Mouse (Mus musculus) limb, embryonic 15.5 days (tissue): Measurements from ENCODE around the gene N4bp2. TPM values are rescaled to one million over a fixed set of nuclear protein-coding genes. Genes with fewer than 3 reads are reported as not detected.
"Not testable (repeated sequence)": the region's sequence is repeated elsewhere in the genome, so short reads cannot be mapped to it uniquely, and the experiment has no call there.

Experiments
- ATAC-seq: fragments of 200-750 bp; cut with Nextera tagmentation; 2 replicates; pipeline ENCODE4 v1.8.0; 2017; ENCODE audit warnings: low read depth, moderate TSS enrichment; ENCODE audit not compliant: insufficient number of reproducible peaks, low FRiP score, low TSS enrichment
- H3K27ac ChIP-seq: fragments of 300-500 bp; sonication (generic); 2 replicates; pipeline ENCODE4 v1.5.1; 2015; ENCODE audit warnings: moderate library complexity, mild to moderate bottlenecking, inconsistent platforms
- H3K27me3 ChIP-seq: fragments of 300-500 bp; sonication (generic); 2 replicates; pipeline ENCODE4 v1.6.1; 2015; ENCODE audit warnings: inconsistent platforms
- H3K36me3 ChIP-seq: fragments of 300-500 bp; sonication (generic); 2 replicates; pipeline ENCODE4 v1.6.1; 2015; ENCODE audit warnings: inconsistent platforms
- H3K4me1 ChIP-seq: fragments of 300-500 bp; sonication (generic); 2 replicates; pipeline ENCODE4 v1.6.1; 2015; ENCODE audit warnings: inconsistent platforms
- H3K4me2 ChIP-seq: fragments of 300-500 bp; sonication (generic); 2 replicates; pipeline ENCODE4 v1.6.1; 2015; ENCODE audit warnings: mild to moderate bottlenecking, inconsistent platforms
- H3K4me3 ChIP-seq: fragments of 300-500 bp; sonication (generic); 2 replicates; pipeline ENCODE4 v1.5.1; 2015; ENCODE audit warnings: mild to moderate bottlenecking, inconsistent platforms
- H3K9ac ChIP-seq: fragments of 300-500 bp; sonication (generic); 2 replicates; pipeline ENCODE4 v1.6.1; 2015; ENCODE audit warnings: inconsistent platforms
- H3K9me3 ChIP-seq: fragments of 300-500 bp; sonication (generic); 2 replicates; pipeline ENCODE4 v1.6.1; 2016; ENCODE audit warnings: inconsistent platforms
- WGBS: fragments of 180-500 bp; shearing (Covaris S2); methylation state at CpG from one replicate; pipeline ENCODE4 v1.1.7; 2015; 5-methylcytosine and 5-hydroxymethylcytosine counted together
- polyA plus RNA-seq: library from polyadenylated mRNA; unstranded; fragments of >200 nt; fragmentation: Nextera tagmentation; extraction: Ambion mirVana; gene quantifications from 2 replicates; pipeline ENCODE4 v1.2.1, GENCODE M21; 2015

N4bp2 gene
- polyA plus RNA-seq: 20.9 and 23.0 TPM in 2 replicates

DNA sequence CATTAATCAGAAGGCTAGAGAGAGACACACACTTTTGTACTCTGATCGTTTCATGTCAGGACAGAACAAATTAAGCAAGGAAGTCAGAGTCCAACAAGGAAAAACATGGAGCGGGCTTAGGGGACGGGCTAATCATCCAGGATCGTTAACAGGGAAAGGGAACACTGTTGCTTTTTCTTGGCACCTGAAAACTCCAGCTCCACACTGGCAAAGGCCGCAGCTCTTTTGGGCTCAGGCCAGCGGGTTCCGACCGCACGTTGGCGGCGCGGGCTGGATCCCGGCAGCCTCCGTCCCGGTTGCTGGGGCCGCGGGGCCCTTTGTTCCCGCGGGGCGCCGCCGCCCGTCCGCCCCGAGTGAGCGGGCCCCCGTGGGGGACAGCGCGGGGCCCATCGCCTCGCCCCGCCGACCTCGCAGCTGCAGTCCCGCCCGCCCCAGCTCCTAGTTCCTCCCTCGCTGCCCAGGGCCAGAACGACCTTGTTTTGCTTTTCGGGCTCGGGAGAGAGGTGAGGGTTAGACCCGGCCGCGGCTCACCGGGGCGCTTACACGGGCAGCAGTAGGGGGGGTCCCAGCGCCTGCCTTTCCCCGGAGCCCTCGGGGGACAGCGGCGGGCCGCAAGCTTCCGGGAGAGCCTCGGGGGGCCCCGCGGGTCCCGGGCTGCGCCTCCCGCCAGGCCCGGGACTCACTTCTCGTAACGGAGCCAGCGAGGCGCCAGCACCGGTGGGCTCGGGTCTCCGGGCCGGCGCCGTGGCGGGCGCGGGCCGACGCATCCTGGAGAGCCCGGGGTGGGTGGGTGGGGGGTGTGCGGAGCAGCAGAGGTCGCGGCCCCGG is at the start of gene N4bp2:
Gene N4bp2, plus strand, starts transcription at position 434 of the 828 bp plus-strand sequence.
- Histone ChIP-seq H3K4me3 (peak within 1 kb of the TSS; percentile 86), H3K9ac (peak within 1 kb of the TSS; percentile 98), H3K27me3 (no peaks in the 10 kb centered on the region), H3K27ac (peak within 1 kb of the TSS; percentile 100), H3K9me3 (no peaks in the 10 kb centered on the region), H3K4me1 (peaks cover 9% of the 10 kb centered on the region; the same call in 1 of the 2 replicates), H3K4me2 (peak within 1 kb of the TSS; percentile 72), H3K36me3 (no peaks in the 10 kb centered on the region)
- WGBS: under 1% methylated on average over 65 of the region's 80 CpGs
- ATAC-seq: peak; percentile 22; the same call in 1 of the 2 replicates

DNA sequence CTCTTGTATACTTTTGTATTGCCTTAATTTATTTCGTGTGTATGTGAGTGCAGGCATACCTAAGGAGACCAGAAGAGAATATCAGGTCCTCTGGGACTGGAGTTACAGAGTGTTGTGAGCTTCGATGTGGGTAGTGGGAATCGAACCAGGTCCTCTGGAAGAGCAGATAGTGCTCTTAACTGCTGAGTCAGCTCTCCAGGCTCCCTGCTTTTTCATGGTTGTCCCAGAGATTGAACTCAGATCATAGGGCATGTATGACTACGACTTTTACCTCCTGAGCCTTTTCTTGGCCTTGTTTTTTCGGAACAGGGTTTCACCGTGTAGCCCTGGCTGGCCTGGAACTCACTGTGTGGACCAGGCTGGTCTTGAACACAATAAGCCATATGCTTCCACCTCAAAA is 48.2 kb upstream of the N4bp2 start:
- Histone ChIP-seq H3K27ac (no peak overlapping the region), H3K27me3 (no peaks in the 10 kb centered on the region), H3K9me3 (no peaks in the 10 kb centered on the region), H3K9ac (no peak overlapping the region), H3K36me3 (no peaks in the 10 kb centered on the region), H3K4me1 (no peaks in the 10 kb centered on the region), H3K4me2 (no peak overlapping the region), H3K4me3 (no peak overlapping the region)
- 77% methylated on average over 6 of the region's 6 CpGs for WGBS
- no peak for ATAC-seq

DNA sequence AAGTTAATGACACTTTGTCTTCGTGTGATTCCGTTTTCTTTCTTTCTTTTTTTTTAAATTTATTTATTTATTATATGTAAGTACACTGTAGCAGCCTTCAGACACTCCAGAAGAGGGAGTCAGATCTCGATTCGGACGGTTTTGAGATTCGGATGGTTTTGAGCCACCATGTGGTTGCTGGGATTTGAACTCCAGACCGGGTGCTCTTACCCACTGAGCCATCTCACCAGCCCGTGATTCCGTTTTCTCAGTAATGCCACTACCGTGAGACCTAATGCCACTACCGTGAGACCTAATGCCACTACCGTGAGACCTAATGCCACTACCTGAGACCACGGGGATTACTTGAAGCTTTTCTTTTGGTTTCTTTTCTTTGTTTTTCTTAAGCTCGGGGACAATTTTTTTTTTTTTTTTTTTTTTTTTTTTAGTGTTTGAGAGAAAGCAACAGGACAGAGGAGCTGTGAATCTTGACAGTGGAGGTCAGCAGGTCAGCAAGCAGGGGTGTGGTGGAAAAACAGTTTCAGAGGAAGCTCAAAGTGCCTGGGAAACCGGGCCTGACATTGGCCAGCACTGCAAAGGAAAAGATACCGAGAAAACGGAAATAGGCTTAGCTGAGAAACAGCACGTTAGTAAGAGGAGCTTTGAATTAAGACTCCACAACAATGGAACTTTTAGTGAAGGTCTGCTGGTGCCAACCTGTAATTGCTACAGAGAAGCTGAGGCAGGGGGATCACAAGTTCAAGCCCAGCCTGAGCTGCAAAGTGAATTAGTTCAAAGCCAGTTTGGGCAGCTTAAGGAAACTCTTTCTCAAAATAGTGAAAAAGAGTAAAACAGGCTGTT is 46.0 kb upstream of the N4bp2 start:
- no peak overlapping the region for H3K9ac ChIP-seq
- no peak overlapping the region for H3K27ac ChIP-seq
- ATAC-seq: no peak
- no peak overlapping the region for H3K4me2 ChIP-seq
- no peaks in the 10 kb centered on the region for H3K9me3 ChIP-seq
- H3K4me1 ChIP-seq: no peaks in the 10 kb centered on the region
- H3K36me3 ChIP-seq: no peaks in the 10 kb centered on the region
- WGBS: 83% methylated on average over 18 of the region's 18 CpGs
- no peak overlapping the region for H3K4me3 ChIP-seq
- no peaks in the 10 kb centered on the region for H3K27me3 ChIP-seq

- not testable (repeated sequence) for H3K27me3 ChIP-seq, H3K9ac ChIP-seq, H3K36me3 ChIP-seq, H3K9me3 ChIP-seq, H3K4me1 ChIP-seq, ATAC-seq, H3K4me2 ChIP-seq, H3K27ac ChIP-seq, H3K4me3 ChIP-seq
- 89% methylated on average over 8 of the region's 8 CpGs for WGBS
Observed at GRCm38 (mm10) chr5:65717903-65718211, 45.5 kb upstream of the N4bp2 start.

- no peak overlapping the region for H3K4me3 ChIP-seq
Observed at GRCm38 (mm10) chr5:65718368-65718767, 45.0 kb upstream of the N4bp2 start.

DNA sequence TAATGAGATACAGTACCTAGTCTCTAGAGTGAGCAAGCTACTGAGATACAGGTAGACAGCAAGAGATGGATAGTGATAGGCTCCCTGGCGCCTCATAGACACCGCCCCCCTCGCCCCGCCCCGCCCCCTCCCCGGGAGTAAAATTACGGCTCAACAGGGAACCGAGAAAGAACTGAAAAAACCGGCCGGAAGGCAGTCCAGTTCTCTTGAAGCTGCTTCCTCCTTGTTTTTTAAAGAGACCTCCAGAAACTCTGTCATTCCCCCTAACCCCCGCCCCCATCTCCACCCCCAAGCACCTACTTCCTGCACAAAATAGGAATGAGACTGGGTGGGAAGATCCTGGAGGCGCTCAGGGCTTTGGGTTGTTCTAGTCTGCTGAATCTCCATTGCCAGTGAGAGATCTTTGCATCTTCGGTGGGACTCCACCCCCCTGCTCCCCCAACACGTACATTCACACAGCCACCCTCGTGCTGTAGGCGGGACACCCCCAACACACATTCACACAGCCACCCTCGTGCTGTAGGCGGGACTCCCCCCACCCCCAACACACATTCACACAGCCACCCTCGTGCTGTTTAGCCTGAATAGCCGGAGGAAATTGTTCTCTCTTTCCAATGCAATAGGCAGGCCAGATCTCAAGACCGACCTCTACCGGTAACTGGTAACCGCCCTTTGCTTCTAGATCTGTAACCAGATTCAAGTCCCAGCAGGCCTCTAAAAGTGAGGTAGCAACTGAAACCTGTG is 38.8 kb upstream of the N4bp2 start:
- Histone ChIP-seq H3K9me3 (no peaks in the 10 kb centered on the region), H3K4me1 (peaks cover 6% of the 10 kb centered on the region; the same call in 1 of the 2 replicates), H3K4me2 (peak overlapping the region; percentile 72), H3K4me3 (peak overlapping the region; percentile 43), H3K36me3 (no peaks in the 10 kb centered on the region), H3K9ac (0 out of 2 replicates have a peak overlapping the region, but pooled peaks have one; percentile 15), H3K27me3 (no peaks in the 10 kb centered on the region), H3K27ac (peak overlapping the region; percentile 92)
- WGBS: 2% methylated on average over 23 of the region's 23 CpGs
- peak; percentile 75 for ATAC-seq

More at GRCm38 (mm10) chr5:65718368-65718767, 45.0 kb upstream of the N4bp2 start:
- no peak overlapping the region for H3K27ac ChIP-seq
- H3K36me3 ChIP-seq: no peaks in the 10 kb centered on the region
- no peak for ATAC-seq
- H3K4me1 ChIP-seq: no peaks in the 10 kb centered on the region
- H3K9me3 ChIP-seq: no peaks in the 10 kb centered on the region
- no peaks in the 10 kb centered on the region for H3K27me3 ChIP-seq
- 17% methylated on average over 3 of the region's 3 CpGs for WGBS
- H3K9ac ChIP-seq: no peak overlapping the region
- H3K4me2 ChIP-seq: no peak overlapping the region

- no peak for ATAC-seq
- no peaks in the 10 kb centered on the region for H3K9me3 ChIP-seq
- H3K36me3 ChIP-seq: no peaks in the 10 kb centered on the region
- 61% methylated on average over 9 of the region's 9 CpGs for WGBS
- no peak overlapping the region for H3K4me2 ChIP-seq
- H3K4me3 ChIP-seq: no peak overlapping the region
- no peak overlapping the region for H3K9ac ChIP-seq
- no peak overlapping the region; the same call in 1 of the 2 replicates for H3K27ac ChIP-seq
- no peaks in the 10 kb centered on the region for H3K27me3 ChIP-seq
- H3K4me1 ChIP-seq: no peaks in the 10 kb centered on the region
Observed at GRCm38 (mm10) chr5:65731173-65732007, 31.9 kb upstream of the N4bp2 start.

GRCm38 (mm10) chr5:65735601-65736000 is 27.7 kb upstream of the N4bp2 start:
- H3K27me3 ChIP-seq: no peaks in the 10 kb centered on the region
- H3K4me3 ChIP-seq: no peak overlapping the region
- WGBS: 78% methylated on average over 2 of the region's 2 CpGs
- no peak overlapping the region for H3K9ac ChIP-seq
- H3K9me3 ChIP-seq: no peaks in the 10 kb centered on the region
- no peak for ATAC-seq
- H3K36me3 ChIP-seq: no peaks in the 10 kb centered on the region
- no peak overlapping the region for H3K27ac ChIP-seq
- H3K4me2 ChIP-seq: no peak overlapping the region
- no peaks in the 10 kb centered on the region for H3K4me1 ChIP-seq

- 90% methylated on average over 3 of the region's 3 CpGs for WGBS
- ATAC-seq: no peak
- no peak overlapping the region for H3K4me3 ChIP-seq
- H3K4me1 ChIP-seq: no peaks in the 10 kb centered on the region
- H3K36me3 ChIP-seq: no peaks in the 10 kb centered on the region
- no peaks in the 10 kb centered on the region for H3K27me3 ChIP-seq
- H3K4me2 ChIP-seq: no peak overlapping the region
- H3K9me3 ChIP-seq: no peaks in the 10 kb centered on the region
- no peak overlapping the region for H3K27ac ChIP-seq
- H3K9ac ChIP-seq: no peak overlapping the region
Observed at GRCm38 (mm10) chr5:65739366-65739765, 24.0 kb upstream of the N4bp2 start.

DNA sequence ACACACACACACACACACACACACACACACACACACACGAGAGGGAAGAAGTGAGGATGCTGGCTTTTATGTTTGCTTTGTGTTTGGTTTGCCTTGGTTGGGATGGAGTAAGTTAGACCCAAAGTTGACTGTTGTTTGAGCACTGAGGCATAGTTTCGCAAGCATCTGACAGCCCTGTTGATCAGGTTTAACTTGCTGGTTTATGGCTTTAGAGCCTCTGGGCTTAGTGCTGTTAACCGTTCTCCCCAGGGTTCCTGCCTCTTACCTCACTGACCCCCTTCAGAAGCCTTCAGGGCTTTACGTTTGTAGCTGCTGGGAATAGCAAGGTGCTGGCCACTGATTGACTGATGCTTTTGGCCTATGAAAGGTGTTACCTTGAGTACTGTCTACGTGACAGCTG is 16.4 kb upstream of the N4bp2 start:
- Histone ChIP-seq H3K9ac (no peak overlapping the region), H3K36me3 (no peaks in the 10 kb centered on the region), H3K4me1 (no peaks in the 10 kb centered on the region), H3K4me2 (no peak overlapping the region), H3K27me3 (no peaks in the 10 kb centered on the region), H3K27ac (no peak overlapping the region), H3K9me3 (no peaks in the 10 kb centered on the region), H3K4me3 (no peak overlapping the region)
- 46% methylated on average over 5 of the region's 5 CpGs for WGBS
- no peak for ATAC-seq

DNA sequence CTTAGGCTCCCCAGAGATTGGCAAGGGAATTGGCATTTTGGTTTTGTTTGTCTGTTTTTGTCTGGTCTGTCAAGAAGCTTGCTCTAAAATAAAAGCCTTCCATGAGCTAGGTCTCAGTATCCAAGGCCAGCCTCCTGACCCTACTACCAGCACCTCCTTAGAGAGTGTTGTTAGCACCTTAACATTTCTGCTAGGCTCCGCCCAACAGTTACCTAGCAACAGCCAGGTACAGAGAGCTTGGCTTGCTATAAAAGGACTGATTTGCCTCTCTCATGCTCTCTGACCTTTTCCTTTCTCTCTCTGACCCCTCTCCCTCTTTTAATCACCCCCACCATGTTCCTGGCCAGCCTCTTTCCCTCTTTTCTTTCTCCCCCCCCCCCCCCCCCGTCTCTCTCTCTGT is 14.9 kb upstream of the N4bp2 start:
- WGBS: 43% methylated on average over 2 of the region's 2 CpGs
- ATAC-seq: no peak
- Histone ChIP-seq H3K36me3 (no peaks in the 10 kb centered on the region), H3K4me3 (no peak overlapping the region), H3K4me1 (no peaks in the 10 kb centered on the region), H3K27me3 (no peaks in the 10 kb centered on the region), H3K4me2 (no peak overlapping the region), H3K9ac (no peak overlapping the region), H3K9me3 (no peaks in the 10 kb centered on the region), H3K27ac (no peak overlapping the region)
